Mouse (Mus musculus) large intestine, adult 2 months (tissue): Measurements from ENCODE around the gene Katnal1. TPM values are rescaled to one million over a fixed set of nuclear protein-coding genes. Genes with fewer than 3 reads are reported as not detected.

Experiments used
- DNase-seq: peaks from one replicate; pipeline ENCODE4 v3.0.0-alpha.2; 2012; ENCODE audit warnings: low read depth, low spot score
- WGBS: fragments of 180-500 bp; shearing (Covaris S2); methylation state at CpG from one replicate; pipeline ENCODE4 v1.1.7; 2018; 5-methylcytosine and 5-hydroxymethylcytosine counted together
- polyA plus RNA-seq: library from polyadenylated mRNA; depleted of rRNA; stranded (reverse); fragments of >200 nt; gene quantifications from 2 replicates; pipeline ENCODE4 v1.2.3, GENCODE M21; 2012; rRNA removed

The Katnal1 gene
- 0.93 and 1.2 TPM in 2 replicates for polyA plus RNA-seq

DNA sequence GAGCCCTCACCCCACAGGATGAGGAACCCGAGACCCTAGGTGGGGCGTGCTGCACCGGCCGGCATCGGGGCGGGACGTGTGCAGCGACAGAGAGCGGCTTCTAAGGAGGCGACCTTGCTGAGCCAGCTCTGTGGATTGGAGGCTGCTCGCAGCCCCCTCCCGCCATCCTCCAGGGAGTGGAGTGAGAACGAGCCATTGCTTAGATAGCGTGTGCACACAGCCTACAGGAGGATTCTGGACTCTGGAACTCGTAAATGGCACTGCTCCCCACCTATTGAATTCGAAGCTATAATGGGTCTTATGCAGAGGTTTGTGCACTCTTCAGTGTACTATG lies at the start of gene Katnal1:
Gene Katnal1, minus strand, starts transcription at position 205 of the 334 bp plus-strand sequence.
- WGBS: 1% methylated on average over 16 of the region's 16 CpGs
- DNase-seq: no peak

DNA sequence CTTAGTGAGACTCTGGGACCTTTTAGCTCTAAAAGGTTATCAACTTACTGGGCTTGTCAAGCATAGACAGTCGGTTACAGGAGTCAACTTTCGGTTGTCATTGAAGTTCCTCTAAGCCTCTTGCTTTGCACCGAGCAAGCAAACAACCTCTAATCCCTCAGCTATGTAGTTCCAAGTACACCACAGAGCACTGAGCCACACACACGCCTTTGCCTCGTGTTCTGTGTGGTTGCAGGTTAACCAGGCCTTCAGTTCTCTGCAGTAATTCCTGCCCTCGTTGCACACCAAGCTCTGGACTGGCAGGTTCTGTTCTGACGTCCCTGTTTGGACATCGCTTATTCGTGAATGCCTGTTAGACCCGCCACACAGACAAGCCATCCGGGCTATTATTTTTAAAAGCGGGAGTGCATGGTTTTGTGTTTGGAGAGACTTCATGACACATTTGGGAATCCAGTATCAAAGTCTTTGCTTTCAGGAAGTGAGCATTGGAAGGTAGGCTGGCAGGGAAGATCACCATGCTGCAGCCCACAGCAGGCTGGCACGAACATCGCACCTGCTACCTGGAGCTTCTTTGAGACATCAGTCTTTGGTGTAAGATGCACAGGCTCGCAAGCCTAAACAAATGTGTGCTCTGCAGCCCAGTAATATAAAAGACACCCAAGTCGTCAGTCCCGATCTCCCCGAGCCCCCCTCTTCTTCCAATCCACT lies 49.5 kb upstream of the Katnal1 start:
- WGBS: 32% methylated on average over 18 of the region's 18 CpGs
- DNase-seq: no peak

DNA sequence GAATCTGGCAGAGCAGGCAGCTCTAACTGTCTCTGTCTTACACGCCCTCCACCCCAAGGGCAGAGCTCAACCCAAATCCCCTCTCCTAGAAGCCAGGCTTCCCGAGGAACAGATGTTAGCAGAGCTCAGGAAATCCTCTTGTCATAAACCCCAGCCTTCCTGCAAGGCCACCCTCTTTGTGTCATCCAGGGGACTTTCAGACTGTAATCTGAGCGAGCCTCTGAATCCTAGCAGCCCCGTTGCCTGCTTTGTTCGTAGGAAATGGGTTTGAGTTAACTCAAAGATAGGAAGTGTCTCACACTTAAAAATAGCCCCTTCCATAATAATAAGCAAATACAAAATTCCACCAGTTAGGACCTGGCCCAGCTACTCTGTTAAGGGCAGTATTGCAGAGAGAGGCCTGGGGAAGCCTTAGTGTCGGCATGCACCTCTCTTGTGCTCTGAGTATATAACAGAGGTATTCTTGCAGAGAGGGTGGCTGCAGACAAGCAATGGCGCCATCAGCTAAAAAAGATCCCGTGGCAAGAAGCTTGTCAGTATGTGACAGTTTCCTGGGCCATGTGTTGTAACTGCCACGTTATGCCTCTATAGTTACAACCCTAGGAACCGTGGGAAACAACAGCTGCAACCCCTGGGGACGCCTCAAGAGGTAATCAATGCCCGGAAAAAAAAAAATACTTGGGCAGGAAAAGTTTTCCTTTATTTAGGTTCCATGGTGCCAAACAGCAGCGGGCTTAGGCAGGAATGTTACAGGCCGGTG lies 48.8 kb upstream of the Katnal1 start:
- 26% methylated on average over 14 of the region's 14 CpGs for WGBS

DNA sequence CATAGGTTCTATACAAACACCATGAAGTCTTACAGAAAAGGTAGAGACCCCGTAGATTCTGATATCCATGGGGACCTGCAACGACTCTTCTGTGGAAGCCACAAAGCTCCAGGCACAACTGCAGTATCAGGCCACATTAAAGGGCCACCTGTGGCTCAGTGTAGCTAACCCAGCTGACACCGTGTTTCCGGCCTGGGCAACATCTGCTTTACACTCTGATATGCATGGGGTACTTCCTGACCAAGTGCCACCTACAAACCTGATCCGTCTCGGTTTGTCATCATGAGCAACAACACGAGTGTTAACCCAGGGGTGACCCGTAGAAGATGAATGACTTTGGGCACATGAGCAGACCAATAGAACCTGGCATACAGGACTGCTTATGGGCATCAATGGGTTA lies 47.8 kb upstream of the Katnal1 start:
- WGBS: 91% methylated on average over 8 of the region's 8 CpGs
- no peak for DNase-seq

More for the DNA sequence above, 48.8 kb upstream of the Katnal1 start:
- no peak for DNase-seq

DNA sequence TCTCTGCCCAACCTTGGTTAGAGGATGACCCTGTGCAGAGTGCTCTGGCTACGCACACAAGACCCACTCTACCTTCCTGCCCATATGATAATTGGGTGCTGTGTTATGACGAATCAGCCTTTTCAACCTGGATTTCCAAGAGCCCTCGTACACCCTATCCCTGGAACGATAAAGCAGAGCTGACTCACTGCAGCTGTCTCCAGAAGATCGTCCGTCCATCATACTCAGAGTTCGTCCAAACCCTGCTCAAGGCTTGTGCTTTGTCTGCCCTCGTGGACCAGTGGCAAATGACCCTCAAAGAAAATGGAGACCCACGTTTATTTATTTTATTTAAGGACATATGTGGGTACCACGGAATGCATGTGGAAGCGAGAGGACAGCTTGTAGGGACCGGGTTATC lies 45.9 kb upstream of the Katnal1 start:
- no peak for DNase-seq
- WGBS: 96% methylated on average over 12 of the region's 12 CpGs

DNA sequence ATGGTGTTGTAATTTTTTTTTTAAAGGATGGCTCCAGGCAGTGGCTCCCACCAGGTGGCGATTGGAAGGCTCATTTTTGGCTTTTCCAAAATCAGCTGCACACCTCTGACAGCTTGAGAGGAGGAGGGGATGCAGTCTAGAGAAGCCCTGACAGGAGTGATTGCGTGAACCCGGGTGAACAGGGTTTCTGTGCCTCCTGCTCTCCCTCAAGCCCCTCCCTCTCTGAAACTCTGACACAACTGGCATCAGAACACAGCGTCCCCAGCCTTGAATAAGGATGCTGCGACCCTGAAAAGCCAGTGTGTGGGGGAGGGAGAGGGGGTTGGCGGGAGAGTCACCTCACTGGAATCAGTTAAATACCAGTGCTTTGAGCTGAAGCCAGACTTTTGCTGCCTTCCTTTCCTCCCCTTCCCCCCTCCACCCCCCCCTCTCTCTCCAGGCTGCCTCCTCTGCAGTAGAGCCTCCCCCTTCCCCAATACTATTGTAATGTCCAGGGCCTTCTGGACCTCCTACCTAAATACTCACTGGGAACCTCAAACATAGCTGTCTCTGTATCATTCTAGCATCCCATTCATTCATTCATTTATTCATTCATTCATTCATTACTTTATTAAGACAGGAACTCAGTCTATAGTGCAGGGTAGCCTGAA lies 44.0 kb upstream of the Katnal1 start:
- WGBS: 60% methylated on average over 6 of the region's 6 CpGs
- no peak for DNase-seq

DNA sequence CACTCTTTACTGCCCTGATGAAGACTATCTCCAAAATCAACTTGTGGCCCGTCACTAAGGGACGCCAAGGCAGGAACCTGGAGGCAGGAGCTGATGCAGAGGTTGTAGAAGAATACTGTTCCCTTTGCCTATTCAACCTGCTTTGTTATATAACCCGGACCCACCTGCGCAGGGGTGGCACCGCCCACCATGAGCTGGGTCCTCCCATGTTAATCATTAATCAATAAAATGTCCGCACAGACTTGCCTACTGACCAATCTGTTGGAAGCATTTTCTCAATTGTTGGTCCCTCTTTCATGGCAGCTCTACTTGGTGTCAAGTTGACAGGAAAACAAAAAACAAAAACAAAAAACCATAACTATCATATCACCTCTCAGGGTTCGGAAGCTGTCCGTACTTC lies 43.0 kb upstream of the Katnal1 start:
- 58% methylated on average over 8 of the region's 8 CpGs for WGBS
- DNase-seq: no peak

DNA sequence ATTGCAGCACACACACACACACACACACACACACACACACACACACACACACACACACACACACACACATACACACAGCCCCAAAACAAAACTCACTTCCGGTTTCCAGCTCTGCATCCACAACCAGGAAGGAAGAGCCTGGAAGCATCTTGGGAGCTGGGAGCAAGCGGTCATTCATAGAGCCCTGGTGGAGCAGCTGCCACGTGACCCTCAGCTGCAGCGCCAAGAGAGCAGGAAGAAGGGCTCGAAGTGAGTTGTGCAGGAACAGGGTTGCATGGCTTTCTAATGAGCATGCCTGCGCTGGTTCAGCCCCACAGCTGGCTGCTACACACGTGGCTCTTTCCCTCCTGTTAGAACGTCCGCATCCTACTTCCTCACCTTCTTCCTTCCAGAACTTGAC lies 40.5 kb upstream of the Katnal1 start:
- WGBS: 25% methylated on average over 9 of the region's 9 CpGs
- no peak for DNase-seq

DNA sequence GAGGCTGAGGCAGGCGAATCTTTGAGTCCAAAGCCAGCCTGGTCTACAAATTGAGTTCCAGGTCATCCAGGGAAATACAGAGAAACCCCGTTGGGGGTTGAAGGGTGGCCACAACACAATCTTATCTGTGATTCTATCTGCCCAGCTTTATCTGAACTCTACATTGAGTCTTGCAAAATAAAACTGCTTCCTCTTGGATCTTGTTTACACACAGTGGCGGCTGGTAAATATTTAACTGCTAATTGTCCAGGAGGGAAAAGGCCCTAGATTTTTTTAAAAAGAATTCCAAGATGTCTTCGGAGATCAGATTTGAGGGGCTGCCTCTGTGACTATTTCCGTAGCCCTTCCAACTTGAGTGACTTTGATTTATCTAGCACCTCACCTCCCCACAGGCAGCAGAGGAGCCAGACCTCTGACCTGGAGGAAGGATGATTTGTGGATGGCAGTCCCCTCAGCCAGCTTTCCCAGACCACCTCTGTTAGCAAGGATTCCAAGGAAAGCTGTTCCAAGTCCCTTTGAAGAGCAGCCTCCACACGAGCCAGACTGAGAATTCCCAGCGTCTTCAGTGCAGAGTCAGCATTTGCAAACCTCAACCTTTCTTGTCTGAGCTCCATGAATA lies 39.9 kb upstream of the Katnal1 start:
- no peak for DNase-seq
- 23% methylated on average over 7 of the region's 7 CpGs for WGBS

DNA sequence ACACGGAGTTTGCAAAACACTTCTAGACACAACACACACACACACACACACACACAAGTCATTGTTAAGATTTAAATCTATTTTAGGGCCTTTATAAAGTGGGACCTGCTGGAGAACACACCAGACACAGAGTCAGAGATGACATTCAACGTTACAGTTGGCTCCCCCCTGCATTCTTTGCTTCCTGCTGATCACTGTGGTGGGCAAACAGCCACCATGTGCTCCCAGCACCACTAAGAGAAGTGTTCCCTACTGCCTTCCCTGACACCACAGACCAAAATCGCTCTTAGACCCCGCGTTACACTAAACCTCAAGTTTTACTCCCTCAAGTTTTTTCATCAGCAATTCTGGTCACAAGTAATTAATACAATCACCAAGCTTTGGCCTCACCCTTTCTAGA lies 39.1 kb upstream of the Katnal1 start:
- 67% methylated on average over 5 of the region's 5 CpGs for WGBS
- no peak for DNase-seq

DNA sequence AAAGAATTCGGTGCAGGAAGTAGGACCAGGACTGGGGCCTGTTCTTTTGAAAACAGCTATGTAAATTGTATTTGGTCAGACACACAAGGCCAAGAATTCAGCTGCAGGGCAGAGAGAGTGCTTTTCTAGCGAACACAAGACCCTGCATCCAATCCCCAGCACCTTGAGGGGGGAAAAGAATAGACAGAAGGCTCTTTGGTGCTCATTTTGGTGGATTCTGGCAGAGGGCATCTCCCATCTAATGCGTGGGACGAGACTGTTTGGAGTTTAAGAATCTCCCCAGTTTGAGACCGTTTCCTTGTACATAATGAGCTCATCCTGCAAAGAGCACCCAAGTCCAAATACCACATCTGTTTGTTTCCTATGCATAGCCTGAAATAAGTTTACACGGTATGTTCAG lies 37.3 kb upstream of the Katnal1 start:
- 26% methylated on average over 6 of the region's 6 CpGs for WGBS
- no peak for DNase-seq

DNA sequence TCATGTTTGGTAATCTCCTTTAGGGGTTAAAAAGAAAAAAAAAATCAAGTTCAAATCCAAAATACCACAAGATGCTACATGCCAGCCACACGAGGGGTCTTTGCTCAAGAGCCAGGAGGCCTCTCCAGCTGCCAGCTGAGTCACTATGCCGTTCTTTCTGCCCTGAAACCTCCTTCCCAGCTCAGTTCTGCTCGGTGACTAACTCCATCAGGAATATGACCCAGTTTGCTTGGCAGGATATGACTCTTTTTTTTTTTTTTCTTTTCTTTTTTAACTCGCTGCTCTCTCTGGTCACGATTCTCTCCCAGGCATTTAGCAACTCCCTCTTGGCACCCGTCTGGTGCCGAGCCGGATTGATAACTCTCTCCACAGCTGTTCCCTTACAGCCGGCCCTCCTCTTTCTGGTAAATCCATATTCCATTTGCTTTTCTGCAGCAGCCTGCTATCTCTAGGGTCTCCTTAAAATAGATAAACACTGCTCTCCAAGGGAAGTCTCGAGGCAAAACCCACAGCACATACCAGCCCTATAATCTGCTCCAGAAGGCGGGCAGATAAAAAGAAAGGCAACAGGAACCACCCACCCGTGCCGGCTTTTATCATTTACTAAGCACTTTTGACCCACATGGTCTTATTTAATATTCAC lies 36.7 kb upstream of the Katnal1 start:
- 7% methylated on average over 13 of the region's 13 CpGs for WGBS
- DNase-seq: no peak

DNA sequence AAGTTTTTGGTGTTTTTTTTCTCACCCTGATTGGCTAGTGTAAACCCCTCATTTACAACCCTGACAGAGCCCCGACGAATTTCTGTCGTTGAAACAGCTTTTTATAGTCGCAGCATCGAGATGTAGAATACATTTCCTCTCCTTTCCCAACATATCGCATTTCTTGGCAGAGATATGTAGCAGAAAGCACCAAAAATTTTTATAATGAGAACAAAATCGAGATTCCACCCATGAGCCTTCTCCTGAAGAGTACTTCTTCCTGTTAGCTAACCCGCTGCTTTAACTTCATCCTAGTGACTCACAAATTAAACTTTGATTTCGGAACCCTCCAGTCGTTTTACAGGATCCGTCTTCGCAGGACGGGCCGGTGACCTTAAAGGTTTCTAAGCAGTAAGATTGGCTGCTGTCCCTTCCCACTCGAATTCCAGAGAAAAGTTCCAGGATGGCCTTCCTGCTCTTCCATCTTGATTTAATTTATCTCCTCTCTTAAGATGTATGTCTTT lies 36.0 kb upstream of the Katnal1 start:
- 39% methylated on average over 15 of the region's 15 CpGs for WGBS
- no peak for DNase-seq

DNA sequence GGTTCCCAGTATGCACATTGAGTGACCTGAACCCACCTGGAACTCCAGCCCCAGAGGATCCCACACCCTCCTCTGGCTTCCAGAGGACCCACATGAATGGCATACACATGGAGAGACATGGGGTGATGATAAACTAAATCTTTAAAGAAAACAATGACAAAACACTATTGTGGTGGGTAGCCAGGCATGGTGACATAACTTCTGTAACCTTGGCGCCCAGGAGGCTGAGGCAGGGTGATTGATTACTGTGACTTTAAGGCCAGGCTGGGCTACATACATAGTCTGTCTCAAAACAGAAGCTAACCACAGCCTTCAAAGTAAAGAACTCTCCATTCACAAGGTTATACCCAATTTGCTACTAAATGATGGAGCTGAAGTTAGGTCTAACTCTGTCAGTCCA lies 35.1 kb upstream of the Katnal1 start:
- WGBS: 100% methylated on average over 1 of the region's 1 CpGs
- DNase-seq: no peak

DNA sequence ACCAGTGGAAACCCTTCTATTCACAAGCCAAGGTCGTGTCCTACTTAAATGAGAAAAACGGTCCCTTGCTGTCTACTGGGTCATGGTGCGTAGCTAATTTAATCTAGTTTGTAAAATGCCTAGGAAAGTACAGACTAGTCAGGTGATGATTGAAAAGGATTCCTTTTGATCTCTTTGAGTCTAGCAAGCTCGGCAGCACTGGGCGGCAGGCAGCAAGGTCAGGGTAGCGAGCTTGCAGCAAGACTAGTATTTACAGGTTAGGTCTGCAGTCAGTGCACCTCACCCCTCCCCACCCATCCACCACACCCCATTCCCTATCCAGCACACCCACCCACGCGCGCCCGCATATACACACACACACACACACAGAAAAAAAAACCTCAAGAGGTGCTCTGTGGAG lies 31.1 kb upstream of the Katnal1 start:
- DNase-seq: no peak
- WGBS: 35% methylated on average over 10 of the region's 10 CpGs

DNA sequence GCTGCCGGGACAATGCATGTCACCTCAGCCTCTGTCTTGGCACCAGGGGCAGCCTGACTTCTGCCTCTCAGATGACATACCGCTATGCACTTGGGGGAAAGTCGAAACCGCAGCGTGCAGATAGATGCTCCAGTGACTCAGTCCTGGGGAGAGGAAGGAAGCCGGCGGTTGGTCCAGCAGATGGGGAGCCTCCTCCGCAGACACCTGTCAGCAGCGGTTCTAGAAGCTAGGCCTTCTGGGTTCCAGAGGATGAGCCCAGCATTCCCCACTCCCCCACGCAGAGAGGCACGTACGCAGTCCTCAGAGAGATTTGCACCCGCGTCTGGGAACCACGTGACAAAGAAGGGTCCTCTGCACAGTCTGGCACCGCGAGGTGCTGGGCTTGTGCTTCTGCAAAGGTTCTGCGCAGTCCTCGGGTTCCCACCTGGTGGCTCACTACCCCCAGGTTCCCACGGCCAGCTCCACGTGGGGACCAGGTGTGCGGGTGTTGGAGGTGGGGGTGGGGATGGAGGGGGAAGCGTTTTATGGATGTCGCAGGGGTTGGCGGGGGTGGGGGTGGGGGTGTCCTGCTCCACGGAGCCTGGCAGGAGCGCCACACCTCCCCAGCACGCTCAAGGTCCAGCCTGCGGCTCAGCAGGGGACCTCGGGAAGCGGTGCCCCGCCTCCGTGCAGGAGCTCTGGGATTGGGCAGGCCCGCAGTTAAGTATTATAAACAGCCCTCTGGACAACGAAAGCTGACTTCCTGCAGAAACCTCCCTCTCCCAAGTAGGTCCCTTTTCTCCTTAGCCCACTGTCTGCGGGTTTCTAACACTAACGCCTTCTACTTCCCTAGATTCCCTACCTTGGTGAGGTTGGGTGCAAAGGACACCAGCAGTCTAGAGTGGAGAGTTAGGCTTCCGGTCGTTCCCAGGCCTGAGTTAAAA lies 30.2 kb upstream of the Katnal1 start:
- 2% methylated on average over 39 of the region's 39 CpGs for WGBS
- peak; percentile 69 for DNase-seq

DNA sequence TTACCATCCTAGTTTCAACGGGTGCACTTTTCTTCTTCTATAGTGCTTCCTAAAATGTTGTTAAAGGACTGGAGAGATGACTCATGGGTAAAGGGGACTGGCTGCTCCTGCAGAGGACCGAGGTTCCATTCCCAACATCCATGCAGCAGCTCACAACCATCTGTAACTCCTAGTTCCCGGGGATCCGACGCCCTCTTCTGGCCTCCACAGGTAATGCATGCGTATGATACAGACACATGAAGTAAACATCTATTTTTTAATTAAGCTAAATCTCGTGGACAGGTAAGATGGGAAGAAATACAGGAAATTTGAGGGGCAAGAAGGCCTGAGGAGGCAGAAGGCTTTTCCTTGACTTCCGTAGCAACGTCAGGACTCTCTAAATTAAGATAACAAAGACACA lies 29.2 kb upstream of the Katnal1 start:
- DNase-seq: no peak
- WGBS: 35% methylated on average over 9 of the region's 9 CpGs

DNA sequence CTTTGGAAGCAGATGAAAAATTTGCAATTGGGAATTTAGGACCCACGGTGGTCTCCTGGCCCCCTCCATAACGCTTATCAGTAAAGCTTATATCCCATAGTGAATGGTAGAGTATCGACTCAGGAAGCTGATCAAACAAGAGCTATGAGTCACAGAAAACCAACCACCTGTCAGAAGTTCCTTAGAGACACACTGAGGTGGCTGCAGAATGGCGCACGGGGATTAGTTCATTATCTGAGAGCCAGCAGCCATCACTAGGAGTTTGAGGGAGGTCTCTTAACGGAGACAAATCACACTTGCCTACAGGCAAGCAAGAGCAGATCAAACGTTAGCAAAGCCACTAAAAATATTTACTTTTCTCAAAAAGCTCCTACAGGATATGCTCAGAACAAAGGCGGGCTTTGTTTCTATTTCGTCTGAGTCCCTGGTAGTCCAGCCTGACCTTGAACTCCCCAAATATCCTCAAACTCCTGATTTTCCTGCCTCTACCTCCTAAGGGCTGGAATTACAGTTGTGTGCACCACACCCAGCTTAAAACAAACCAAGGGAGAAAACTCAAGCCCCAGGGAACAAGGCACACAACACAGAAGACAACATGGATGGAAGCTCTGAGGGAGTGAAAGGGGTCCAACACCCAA lies 27.9 kb upstream of the Katnal1 start:
- DNase-seq: no peak
- 23% methylated on average over 9 of the region's 9 CpGs for WGBS
